Mouse (Mus musculus) retina, postnatal 1 day (tissue): ENCODE data around the gene Atp2a2.
A peak's percentile ranks its signal among the peaks of the same experiment; 100 is the strongest.

Experiments used
- DNase-seq: peaks from one replicate; pipeline ENCODE4 v3.0.0-alpha.2; 2012

Atp2a2 gene

GRCm38 (mm10) chr5:122502077-122502941 is at the start of gene Atp2a2:
Gene Atp2a2 (minus strand): TSS chr5:122502225.
- DNase-seq: peak; percentile 96

- DNase-seq: no peak
Measured at GRCm38 (mm10) chr5:122550460-122550859, 48.4 kb upstream of the Atp2a2 start.

- peak; percentile 46 for DNase-seq
Measured at GRCm38 (mm10) chr5:122548671-122549070, 46.6 kb upstream of the Atp2a2 start.

- DNase-seq: peak; percentile 43
Measured at GRCm38 (mm10) chr5:122547810-122548209, 45.8 kb upstream of the Atp2a2 start.

- peak; percentile 52 for DNase-seq
Measured at GRCm38 (mm10) chr5:122547251-122547714, 45.3 kb upstream of the Atp2a2 start.

GRCm38 (mm10) chr5:122543392-122543791 is 41.4 kb upstream of the Atp2a2 start:
- DNase-seq: no peak

- DNase-seq: no peak
Measured at GRCm38 (mm10) chr5:122541871-122542270, 39.8 kb upstream of the Atp2a2 start.

GRCm38 (mm10) chr5:122538077-122538476 is 36.1 kb upstream of the Atp2a2 start:
- no peak for DNase-seq

- DNase-seq: no peak
Measured at GRCm38 (mm10) chr5:122537654-122538053, 35.6 kb upstream of the Atp2a2 start.

GRCm38 (mm10) chr5:122533884-122534283 is 31.9 kb upstream of the Atp2a2 start:
- DNase-seq: no peak

- DNase-seq: no peak
Measured at GRCm38 (mm10) chr5:122529913-122530604, 28.0 kb upstream of the Atp2a2 start.

GRCm38 (mm10) chr5:122529316-122529715 is 27.3 kb upstream of the Atp2a2 start:
- no peak for DNase-seq

- no peak for DNase-seq
Measured at GRCm38 (mm10) chr5:122528591-122528990, 26.6 kb upstream of the Atp2a2 start.

- no peak for DNase-seq
Measured at GRCm38 (mm10) chr5:122527761-122528160, 25.7 kb upstream of the Atp2a2 start.

- no peak for DNase-seq
Measured at GRCm38 (mm10) chr5:122526878-122527730, 25.1 kb upstream of the Atp2a2 start.

GRCm38 (mm10) chr5:122526405-122526804 is 24.4 kb upstream of the Atp2a2 start:
- DNase-seq: no peak

- DNase-seq: no peak
Measured at GRCm38 (mm10) chr5:122525238-122525931, 23.4 kb upstream of the Atp2a2 start.

- no peak for DNase-seq
Measured at GRCm38 (mm10) chr5:122524854-122525237, 22.8 kb upstream of the Atp2a2 start.

GRCm38 (mm10) chr5:122524244-122524643 is 22.2 kb upstream of the Atp2a2 start:
- no peak for DNase-seq

- no peak for DNase-seq
Measured at GRCm38 (mm10) chr5:122521130-122521473, 19.1 kb upstream of the Atp2a2 start.

GRCm38 (mm10) chr5:122520254-122521129 is 18.5 kb upstream of the Atp2a2 start:
- DNase-seq: no peak
